Mouse (Mus musculus) lung, postnatal 25 days (tissue): Measurements from ENCODE around the gene Fam217a.
"Not testable (repeated sequence)": the region's sequence is repeated elsewhere in the genome, so short reads cannot be mapped to it uniquely, and the experiment has no call there.

Experiments
- DNase-seq: peaks from one replicate; pipeline ENCODE4 v3.0.0; 2022; ENCODE audit warnings: low spot score

Gene Fam217a

GRCm38 (mm10) chr13:34924210-34924609, at the start of gene Fam217a, which contains the start of gene 4933417A18Rik:
Fam217a (minus strand) TSS chr13:34924310.
4933417A18Rik (plus strand) TSS chr13:34924409.
- DNase-seq = no peak

GRCm38 (mm10) chr13:34973770-34974169, 49.7 kb upstream of the Fam217a start:
- DNase-seq = no peak

DNA sequence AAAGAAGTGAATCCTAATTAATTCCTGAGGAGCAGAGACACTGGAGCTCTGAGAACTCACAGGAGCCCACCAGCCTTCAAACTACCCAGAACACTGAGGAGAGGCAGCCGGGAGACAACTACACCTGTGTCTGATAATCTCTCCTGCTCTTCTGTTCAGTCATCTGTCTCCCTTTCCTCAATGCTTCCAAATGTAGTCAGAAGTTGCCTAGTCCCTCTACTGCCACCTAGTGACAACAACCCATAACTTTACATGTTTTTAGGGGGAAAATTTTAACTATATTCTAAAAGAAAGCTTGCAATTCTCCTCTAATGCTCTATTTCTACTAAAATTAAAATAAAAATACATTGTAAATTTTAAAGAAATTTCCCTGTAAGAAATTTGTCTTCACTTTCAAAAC, 49.0 kb upstream of the Fam217a start:
- DNase-seq = peak; percentile 32

DNA sequence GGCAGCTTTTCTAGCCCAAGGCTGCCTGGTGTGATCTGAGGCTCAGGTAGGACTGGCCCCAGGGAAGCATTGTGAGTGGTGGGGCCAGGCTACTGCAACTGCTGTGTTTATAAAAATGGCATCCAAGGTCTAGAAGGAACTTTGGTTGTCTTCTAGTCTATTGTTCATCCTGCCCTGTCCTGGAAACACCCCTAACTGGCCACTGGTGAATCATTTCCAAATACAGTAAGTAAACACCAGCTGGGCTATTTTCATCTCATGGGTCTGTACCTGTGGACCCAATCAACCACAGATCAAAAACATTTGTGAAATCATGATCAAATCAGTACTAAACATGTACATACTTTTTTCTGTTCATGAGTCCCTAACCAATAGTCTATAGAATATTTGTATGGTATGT, 48.3 kb upstream of the Fam217a start:
- not testable (repeated sequence) for DNase-seq

- not testable (repeated sequence) for DNase-seq
These were observed 41.5 kb upstream of the Fam217a start for GRCm38 (mm10) chr13:34965647-34966046.

GRCm38 (mm10) chr13:34964866-34965265, 40.8 kb upstream of the Fam217a start:
- no peak for DNase-seq

GRCm38 (mm10) chr13:34964419-34964818, 40.3 kb upstream of the Fam217a start:
- DNase-seq = no peak

GRCm38 (mm10) chr13:34963511-34964397, 39.6 kb upstream of the Fam217a start, which contains the start of gene Eci3:
Eci3 (minus strand) TSS chr13:34963810.
- peak; percentile 44 for DNase-seq

GRCm38 (mm10) chr13:34960996-34961770, 37.1 kb upstream of the Fam217a start:
- no peak for DNase-seq

DNA sequence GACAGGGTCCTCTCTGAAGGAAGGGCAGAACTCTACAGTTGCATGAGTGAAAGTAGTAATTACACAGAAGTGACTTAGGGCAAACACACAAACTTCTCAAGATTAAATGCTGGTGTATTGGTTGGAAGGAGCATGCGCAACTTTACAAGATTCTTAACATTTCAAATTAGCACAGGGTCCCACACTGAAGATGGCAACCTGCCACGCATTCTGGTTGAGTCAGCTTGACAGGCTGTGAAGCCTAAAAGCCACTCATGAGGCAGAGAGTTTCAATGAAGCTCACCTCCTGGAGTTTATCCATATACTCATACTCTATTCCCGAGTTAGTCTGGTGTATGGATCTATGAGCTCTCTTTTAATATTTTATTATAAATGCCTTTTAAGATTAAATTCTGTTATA, 34.0 kb upstream of the Fam217a start:
- DNase-seq = not testable (repeated sequence)

GRCm38 (mm10) chr13:34956901-34957300, 32.8 kb upstream of the Fam217a start:
- no peak for DNase-seq

DNA sequence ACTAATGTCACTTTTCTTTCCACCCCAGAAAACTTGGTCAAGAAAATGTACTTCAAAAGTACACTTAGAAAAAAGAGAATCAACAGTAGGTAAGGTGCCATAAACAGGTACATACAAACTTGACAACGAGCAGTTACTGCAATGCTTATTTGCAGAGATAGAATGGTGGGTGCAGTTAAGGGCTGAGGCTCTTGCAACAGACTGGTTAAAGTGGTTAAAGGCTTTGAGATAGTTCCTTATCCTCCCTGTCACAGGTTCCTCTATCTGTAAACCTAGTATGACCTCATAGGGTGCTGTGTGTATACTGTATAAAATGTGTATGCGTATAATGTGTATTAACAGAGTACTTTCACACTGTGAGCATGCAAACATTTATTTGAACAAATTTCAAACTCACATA, 27.3 kb upstream of the Fam217a start:
- DNase-seq = not testable (repeated sequence)

DNA sequence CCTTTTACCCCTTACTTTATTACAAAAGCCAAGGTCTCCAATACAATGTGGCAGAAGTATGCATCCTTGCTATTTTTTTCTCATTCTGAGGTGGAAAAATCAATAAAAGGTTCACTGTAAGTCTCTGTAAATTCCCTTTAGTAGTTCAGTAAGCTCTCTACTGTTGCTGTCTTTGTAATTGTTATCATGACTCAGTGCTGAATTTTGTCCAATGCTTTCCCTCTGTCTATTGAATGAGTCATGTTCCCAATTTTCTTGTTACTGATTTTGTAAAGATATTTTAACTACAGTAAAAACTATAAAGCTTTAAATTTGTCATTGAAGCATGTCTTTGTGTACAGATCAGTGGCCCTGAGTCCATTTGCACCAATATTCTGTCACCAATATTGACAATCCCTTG, 18.3 kb upstream of the Fam217a start:
- no peak for DNase-seq

DNA sequence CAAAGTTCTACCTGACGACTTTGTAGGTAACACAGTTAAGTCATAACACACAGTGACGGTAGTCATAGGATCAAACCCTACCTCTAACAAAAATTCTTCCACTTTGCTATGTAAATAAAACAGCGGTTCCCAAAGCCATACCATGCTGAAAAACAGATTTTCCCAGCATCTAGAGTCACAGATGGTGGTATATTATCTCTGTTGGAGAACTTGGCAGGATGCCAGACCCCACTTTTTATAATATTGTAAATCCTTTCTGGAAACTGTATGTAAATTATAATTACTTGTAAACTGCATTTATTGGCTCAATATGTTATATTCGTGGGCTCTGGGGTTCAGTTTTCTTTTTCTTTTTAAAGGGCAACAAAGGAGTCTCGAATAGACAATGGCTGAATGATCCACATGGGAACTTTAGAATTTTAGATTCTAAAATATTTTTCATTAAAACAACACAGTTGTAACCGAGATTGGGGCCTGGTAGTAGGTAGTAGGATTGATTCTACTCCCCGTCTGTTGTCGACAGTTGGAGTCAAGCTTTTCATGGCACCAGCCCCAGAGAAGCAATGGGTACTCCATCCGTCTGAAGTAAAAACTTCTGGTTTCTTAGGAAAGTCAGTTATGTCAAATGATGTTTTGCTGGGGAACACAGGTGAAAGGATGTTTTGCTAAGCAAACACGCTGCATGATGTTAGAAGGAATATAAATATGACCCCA, 11.0 kb upstream of the Fam217a start:
- DNase-seq = no peak

DNA sequence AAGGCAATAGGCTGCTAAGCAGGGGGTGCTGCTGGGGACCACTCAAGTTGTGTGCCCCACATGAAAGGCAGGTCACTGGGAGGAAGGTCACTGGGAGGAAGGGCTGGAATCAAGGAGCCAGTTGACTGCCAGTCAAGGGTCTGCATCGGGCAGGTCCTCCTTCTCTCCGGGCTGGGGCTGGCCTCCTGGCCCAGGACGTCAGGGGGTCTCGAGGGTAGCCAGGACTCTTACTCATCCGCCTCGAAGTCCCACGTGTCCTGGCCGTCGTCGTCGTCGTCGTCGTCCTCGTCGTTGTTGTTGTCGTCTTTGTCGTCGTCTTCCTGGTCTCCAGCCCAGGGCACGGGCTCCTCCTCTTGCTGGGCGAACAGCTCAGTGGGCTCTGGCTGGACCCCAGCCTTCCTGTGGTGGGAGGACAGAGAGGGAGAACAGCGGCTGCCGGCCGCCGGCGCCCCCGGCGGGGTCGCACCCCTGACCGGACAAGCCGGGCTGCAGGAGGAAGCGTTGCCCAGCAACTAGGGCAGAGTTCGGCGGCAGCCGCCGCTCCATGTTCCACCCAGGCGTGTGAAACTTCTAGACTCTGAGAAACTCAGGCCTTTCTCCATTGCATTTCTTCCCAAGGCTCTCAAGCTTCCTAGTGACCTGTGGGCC, 7.5 kb downstream of the Fam217a start:
- no peak for DNase-seq

GRCm38 (mm10) chr13:34914614-34915013, 9.5 kb downstream of the Fam217a start:
- peak; percentile 5 for DNase-seq

- DNase-seq = no peak
These were observed 31.2 kb downstream of the Fam217a start for GRCm38 (mm10) chr13:34892871-34893270.

- no peak for DNase-seq
These were observed 47.6 kb downstream of the Fam217a start for GRCm38 (mm10) chr13:34876481-34876880.

DNA sequence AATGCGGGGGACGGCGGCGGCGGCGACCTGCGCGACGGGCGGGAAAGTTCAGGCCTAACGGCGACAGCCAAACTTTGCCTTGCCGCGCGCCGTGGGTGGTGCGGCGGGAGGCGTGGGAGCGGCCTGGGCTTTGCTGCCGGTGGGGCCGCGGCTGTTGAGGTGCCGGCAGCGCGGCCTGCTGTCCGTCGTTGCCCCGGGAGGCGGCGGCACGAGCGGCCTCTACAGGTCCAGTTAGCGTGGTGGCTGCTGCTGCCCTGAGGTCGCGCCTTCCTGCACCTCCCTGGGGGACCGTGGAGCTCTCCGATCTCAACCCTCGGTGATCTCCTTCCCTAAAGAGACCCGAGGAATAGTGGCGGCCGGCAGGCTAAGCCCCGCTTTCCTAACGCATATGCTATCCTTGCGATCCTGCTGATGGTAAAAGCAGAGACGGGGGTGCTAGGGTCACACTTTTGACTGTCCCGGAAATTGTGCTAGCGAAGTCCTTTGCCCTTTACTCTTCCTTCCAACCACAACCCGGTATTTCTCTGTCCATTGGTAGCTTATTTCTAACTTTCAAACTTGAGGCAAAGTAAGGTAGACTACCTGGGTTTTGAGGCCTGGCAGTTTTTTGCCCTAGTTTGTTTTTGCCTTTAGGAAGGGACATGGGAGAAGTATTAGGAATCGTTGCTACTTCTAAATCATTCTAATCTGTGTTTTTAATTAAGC, 48.2 kb downstream of the Fam217a start:
- peak; percentile 65 for DNase-seq

- DNase-seq = peak; percentile 92
These were observed 48.9 kb downstream of the Fam217a start, which contains the start of gene Prpf4b for GRCm38 (mm10) chr13:34875166-34875710. Prpf4b (plus strand) TSS chr13:34875302.

DNA sequence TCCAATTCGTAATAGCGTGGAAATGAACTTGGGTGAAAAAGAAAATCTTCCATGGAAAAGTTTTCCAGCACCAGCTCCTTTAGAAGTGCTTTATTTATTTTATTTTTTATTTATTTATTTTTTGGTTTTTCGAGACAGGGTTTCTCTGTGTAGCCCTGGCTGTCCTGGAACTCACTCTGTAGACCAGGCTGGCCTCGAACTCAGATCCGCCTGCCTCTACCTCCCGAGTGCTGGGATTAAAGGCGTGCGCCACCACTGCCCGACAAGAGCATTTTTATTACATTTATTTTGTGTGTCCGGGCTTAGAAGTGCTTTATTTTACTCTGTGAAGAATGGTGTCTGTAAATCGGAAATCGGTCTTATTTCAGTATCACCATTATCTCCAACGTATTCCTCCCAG, 49.4 kb downstream of the Fam217a start:
- not testable (repeated sequence) for DNase-seq
